Mouse (Mus musculus) forebrain, embryonic 15.5 days (tissue): Measurements from ENCODE around the gene Slc35e1. TPM values are rescaled to one million over a fixed set of nuclear protein-coding genes. Genes with fewer than 3 reads are reported as not detected.

ENCODE experiments used
- ATAC-seq: fragments of 200-750 bp; cut with Nextera tagmentation; replicated peaks from 2 replicates; pipeline ENCODE4 v1.8.0; 2017; ENCODE audit warnings: mild to moderate bottlenecking, moderate TSS enrichment, moderate library complexity
- H3K27ac ChIP-seq: fragments of 300-500 bp; sonication (generic); replicated peaks from 2 replicates; pipeline ENCODE4 v1.5.1; 2015; ENCODE audit warnings: mild to moderate bottlenecking, inconsistent platforms
- H3K27me3 ChIP-seq: fragments of 300-500 bp; sonication (generic); 2 replicates; pipeline ENCODE4 v1.6.1; 2015; ENCODE audit warnings: inconsistent platforms
- H3K36me3 ChIP-seq: fragments of 300-500 bp; sonication (generic); 2 replicates; pipeline ENCODE4 v1.6.1; 2015; ENCODE audit warnings: mild to moderate bottlenecking, inconsistent platforms
- H3K4me1 ChIP-seq: fragments of 300-500 bp; sonication (generic); 2 replicates; pipeline ENCODE4 v1.6.1; 2015; ENCODE audit warnings: inconsistent platforms
- H3K4me2 ChIP-seq: fragments of 300-500 bp; sonication (generic); replicated peaks from 2 replicates; pipeline ENCODE4 v1.6.1; 2015; ENCODE audit warnings: mild to moderate bottlenecking, inconsistent platforms
- H3K4me3 ChIP-seq: fragments of 300-500 bp; sonication (generic); 2 replicates; pipeline ENCODE4 v1.5.1; 2015; ENCODE audit warnings: mild to moderate bottlenecking, inconsistent platforms
- H3K9ac ChIP-seq: fragments of 300-500 bp; sonication (generic); replicated peaks from 2 replicates; pipeline ENCODE4 v1.6.1; 2015; ENCODE audit warnings: mild to moderate bottlenecking, inconsistent platforms
- H3K9me3 ChIP-seq: fragments of 300-500 bp; sonication (generic); 2 replicates; pipeline ENCODE4 v1.6.1; 2016; ENCODE audit warnings: inconsistent platforms
- WGBS: fragments of 180-500 bp; shearing (Covaris S2); methylation state at CpG from one replicate; pipeline ENCODE4 v1.1.7; 2015; ENCODE audit warnings: mixed read lengths; 5-methylcytosine and 5-hydroxymethylcytosine counted together
- polyA plus RNA-seq: library from polyadenylated mRNA; unstranded; fragments of >200 nt; fragmentation: Nextera tagmentation; extraction: Ambion mirVana; gene quantifications from 2 replicates; pipeline ENCODE4 v1.2.1, GENCODE M21; 2015

Gene Slc35e1
- polyA plus RNA-seq, 1 experiment from 2014 or later = 13.8 TPM

DNA sequence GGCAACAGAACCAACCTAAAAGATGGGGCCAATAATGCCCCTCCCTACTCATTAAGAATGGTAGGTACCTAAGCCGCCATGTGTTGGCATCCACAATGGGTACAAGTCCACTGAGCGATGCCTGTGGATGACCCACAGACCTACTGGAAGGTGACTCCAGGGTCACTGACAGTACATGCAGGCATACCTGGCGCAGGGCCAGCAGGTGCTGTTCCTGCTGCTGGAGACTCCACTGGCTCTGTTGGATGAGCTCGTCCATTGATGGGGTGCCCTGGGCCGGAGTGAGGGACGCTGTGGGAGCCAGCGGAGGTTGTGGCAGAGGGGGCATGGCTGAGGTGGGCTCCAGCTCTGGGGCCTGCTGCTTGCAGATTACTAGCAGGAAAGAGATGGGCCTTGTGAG is 21.7 kb downstream of the Slc35e1 start:
- Histone ChIP-seq H3K27ac (no peak overlapping the region), H3K4me2 (no peak overlapping the region), H3K36me3 (peaks cover 67% of the 10 kb centered on the region), H3K4me3 (no peak overlapping the region), H3K9me3 (no peaks in the 10 kb centered on the region), H3K4me1 (peaks cover 16% of the 10 kb centered on the region), H3K9ac (no peak overlapping the region), H3K27me3 (no peaks in the 10 kb centered on the region)
- ATAC-seq = no peak
- WGBS = 91% methylated on average over 7 of the region's 7 CpGs

DNA sequence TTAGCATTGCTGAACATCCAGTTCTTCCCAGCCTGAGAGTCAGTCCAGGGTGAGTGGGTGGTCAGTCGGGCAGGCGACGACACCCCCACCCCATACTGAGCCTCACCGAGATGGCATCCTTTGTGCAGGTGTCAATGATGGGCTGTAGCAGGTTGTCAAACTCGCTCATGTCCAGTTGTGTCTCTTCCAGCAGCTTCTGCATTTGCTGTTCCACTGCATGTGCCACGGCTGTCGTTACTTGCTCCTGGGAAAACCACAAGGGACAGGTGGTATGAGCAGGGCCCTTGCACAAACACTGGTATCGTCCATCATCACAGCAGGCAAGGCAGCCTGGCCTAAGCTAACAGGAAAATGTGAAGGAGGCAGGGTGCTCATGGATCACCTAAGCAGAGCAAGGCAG is 22.4 kb downstream of the Slc35e1 start:
- H3K9me3 ChIP-seq = no peaks in the 10 kb centered on the region
- no peak overlapping the region for H3K4me2 ChIP-seq
- no peak for ATAC-seq
- no peak overlapping the region for H3K9ac ChIP-seq
- H3K27ac ChIP-seq = no peak overlapping the region
- WGBS = 93% methylated on average over 8 of the region's 8 CpGs
- H3K4me3 ChIP-seq = no peak overlapping the region
- H3K4me1 ChIP-seq = peaks cover 14% of the 10 kb centered on the region
- H3K36me3 ChIP-seq = peaks cover 74% of the 10 kb centered on the region
- H3K27me3 ChIP-seq = no peaks in the 10 kb centered on the region

DNA sequence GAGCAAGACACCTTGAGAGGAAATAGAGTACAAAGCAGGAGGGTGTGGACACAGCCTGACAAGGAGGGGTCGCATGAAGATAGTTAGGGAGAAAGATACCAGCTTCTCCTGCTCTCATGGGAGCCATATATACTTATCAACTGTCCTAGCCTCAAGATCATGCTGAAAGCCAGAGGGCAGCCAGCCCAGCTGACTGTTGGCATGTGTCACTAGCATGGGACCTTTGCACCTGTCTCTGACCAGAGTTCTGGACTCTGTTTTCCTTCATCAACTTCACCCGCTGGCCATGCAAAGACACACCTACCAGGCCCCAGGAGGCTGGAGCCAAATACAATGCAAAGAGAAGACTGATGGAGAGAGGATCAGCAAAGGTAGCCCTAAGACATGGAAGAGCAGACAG is 23.2 kb downstream of the Slc35e1 start:
- H3K36me3 ChIP-seq = peaks cover 81% of the 10 kb centered on the region
- no peak for ATAC-seq
- peaks cover 12% of the 10 kb centered on the region for H3K4me1 ChIP-seq
- no peak overlapping the region for H3K27ac ChIP-seq
- WGBS = 93% methylated on average over 2 of the region's 2 CpGs
- no peaks in the 10 kb centered on the region for H3K27me3 ChIP-seq
- no peak overlapping the region for H3K9ac ChIP-seq
- H3K4me3 ChIP-seq = no peak overlapping the region
- no peak overlapping the region for H3K4me2 ChIP-seq
- H3K9me3 ChIP-seq = no peaks in the 10 kb centered on the region

DNA sequence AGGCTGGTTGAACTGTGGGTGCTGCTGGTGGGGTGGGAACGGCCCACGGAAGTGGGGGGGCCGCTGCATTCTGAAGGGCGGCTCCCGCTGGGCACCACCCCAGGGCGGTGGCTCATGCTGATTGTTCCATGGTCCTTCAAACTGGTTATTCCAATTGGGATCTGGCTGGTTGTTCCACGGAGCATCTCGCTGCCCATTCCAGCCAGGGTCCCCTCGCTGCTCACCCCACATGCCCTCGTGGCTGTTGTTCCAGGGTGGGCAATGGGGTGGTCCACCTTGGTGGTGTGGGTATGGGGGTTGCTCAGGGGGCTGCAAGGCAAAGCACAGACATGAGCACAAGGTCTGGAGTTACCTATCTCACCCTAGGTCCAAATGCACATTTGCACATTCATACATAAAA is 28.2 kb downstream of the Slc35e1 start:
- Histone ChIP-seq H3K9ac (no peak overlapping the region), H3K4me3 (no peak overlapping the region), H3K27me3 (no peaks in the 10 kb centered on the region), H3K4me2 (no peak overlapping the region), H3K4me1 (no peaks in the 10 kb centered on the region), H3K27ac (no peak overlapping the region), H3K36me3 (peaks cover 97% of the 10 kb centered on the region), H3K9me3 (no peaks in the 10 kb centered on the region)
- WGBS = 96% methylated on average over 10 of the region's 10 CpGs
- ATAC-seq = no peak

DNA sequence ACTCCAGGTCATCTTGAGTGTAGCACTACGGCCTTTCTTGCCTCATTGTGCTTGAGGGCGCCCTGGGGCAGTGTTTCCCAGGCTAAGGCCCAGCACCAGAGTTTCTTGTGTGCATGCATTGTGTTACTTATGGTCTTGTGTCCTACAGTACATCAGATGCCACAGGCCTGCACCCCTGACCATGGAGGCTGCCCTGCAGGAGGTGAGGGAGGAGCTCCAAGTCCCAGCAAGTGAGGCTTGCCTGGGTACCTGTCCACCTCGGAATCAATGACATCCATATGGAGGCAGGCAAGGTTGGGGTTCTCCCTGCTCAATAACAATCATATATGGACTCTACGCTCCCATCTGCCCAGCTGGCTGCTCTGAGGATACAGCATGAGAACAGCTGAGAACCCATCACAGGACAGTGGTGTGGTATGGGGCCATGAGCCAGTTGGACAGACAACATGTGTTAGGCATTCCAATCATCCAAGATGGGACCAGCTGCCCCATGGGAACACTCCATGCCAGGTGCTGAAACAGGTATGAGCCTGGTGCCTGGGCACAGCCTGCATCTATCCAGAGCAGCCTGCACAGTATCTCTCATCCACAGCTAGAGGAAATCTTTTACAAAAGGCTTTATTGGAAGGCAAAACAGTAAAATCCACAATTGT is 32.4 kb downstream of the Slc35e1 start:
- ATAC-seq = no peak
- WGBS = 92% methylated on average over 4 of the region's 4 CpGs

DNA sequence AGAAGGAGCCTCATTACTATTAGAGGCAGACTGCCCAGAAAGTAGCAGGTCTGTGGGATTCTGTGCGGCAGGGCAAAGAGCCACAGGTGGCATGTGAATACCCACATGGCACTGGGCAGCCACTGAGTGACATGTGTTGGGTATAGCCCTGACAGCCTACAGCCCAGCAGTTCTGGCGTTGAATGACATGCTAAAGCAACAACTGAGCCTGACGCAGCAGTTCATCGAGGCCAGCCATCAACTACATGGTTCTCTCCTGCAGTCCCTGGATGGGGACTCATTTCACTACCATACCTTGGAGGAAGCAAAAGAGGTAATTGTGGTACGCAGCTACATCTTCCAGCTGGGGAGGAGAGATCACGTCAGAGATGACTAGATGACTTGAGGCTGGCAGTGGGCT is 34.0 kb downstream of the Slc35e1 start:
- Histone ChIP-seq H3K4me2 (no peak overlapping the region), H3K9me3 (no peaks in the 10 kb centered on the region), H3K4me3 (no peak overlapping the region), H3K36me3 (peaks cover 75% of the 10 kb centered on the region), H3K27me3 (no peaks in the 10 kb centered on the region), H3K9ac (no peak overlapping the region), H3K27ac (no peak overlapping the region), H3K4me1 (no peaks in the 10 kb centered on the region)
- WGBS = 92% methylated on average over 6 of the region's 6 CpGs
- ATAC-seq = no peak

More for the DNA sequence above, 32.4 kb downstream of the Slc35e1 start:
- no peaks in the 10 kb centered on the region for H3K4me1 ChIP-seq
- H3K27me3 ChIP-seq = no peaks in the 10 kb centered on the region
- no peak overlapping the region for H3K4me3 ChIP-seq
- H3K4me2 ChIP-seq = no peak overlapping the region
- peaks cover 76% of the 10 kb centered on the region for H3K36me3 ChIP-seq
- no peak overlapping the region for H3K27ac ChIP-seq
- H3K9ac ChIP-seq = no peak overlapping the region
- no peaks in the 10 kb centered on the region for H3K9me3 ChIP-seq

DNA sequence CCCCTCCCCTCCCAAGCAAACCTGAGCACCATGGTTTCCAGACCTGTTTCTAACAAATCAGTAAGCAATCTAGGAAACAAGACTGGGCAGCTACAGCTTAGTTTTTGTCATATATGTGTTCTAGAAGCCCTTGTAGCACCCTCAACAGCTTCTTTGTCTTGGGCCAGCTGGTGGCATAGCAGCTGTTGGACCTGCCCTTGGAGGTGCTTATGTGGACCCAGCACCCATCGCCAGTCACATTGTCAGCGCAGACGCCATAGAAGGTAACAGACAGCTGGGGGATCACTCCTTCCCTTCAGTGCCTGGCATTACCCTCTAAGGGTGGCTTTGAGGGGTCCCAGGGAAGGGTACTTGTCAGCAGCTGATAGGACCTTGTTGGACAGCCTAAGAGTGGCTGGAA is 34.6 kb downstream of the Slc35e1 start:
- ATAC-seq = no peak
- no peaks in the 10 kb centered on the region for H3K27me3 ChIP-seq
- H3K9me3 ChIP-seq = no peaks in the 10 kb centered on the region
- H3K4me1 ChIP-seq = no peaks in the 10 kb centered on the region
- no peak overlapping the region for H3K27ac ChIP-seq
- peaks cover 75% of the 10 kb centered on the region for H3K36me3 ChIP-seq
- 96% methylated on average over 3 of the region's 3 CpGs for WGBS
- H3K4me3 ChIP-seq = no peak overlapping the region
- H3K4me2 ChIP-seq = no peak overlapping the region
- no peak overlapping the region for H3K9ac ChIP-seq

DNA sequence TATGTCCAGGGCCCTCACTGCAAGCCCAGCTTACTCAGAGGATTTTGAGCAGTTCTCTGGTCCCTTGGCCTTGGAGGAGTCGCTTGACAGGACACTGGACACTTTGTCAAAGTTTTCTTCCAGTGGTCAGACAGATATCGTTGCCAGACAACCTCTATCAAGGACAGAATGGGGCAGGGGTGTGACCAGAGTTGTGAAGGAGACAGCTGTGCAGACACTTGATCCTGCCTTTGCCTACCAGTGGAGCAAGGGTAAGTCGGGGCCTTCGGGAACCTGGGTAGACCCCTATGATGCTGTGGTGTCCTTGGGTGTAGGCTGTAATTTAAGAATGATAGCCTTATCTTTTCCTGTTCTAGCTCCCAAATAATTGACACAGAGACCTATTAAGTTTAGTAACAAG is 37.1 kb downstream of the Slc35e1 start:
- Histone ChIP-seq H3K9ac (no peak overlapping the region), H3K4me1 (no peaks in the 10 kb centered on the region), H3K9me3 (no peaks in the 10 kb centered on the region), H3K27ac (no peak overlapping the region), H3K4me3 (no peak overlapping the region), H3K4me2 (no peak overlapping the region), H3K27me3 (no peaks in the 10 kb centered on the region), H3K36me3 (peaks cover 71% of the 10 kb centered on the region)
- 92% methylated on average over 4 of the region's 4 CpGs for WGBS
- ATAC-seq = no peak

DNA sequence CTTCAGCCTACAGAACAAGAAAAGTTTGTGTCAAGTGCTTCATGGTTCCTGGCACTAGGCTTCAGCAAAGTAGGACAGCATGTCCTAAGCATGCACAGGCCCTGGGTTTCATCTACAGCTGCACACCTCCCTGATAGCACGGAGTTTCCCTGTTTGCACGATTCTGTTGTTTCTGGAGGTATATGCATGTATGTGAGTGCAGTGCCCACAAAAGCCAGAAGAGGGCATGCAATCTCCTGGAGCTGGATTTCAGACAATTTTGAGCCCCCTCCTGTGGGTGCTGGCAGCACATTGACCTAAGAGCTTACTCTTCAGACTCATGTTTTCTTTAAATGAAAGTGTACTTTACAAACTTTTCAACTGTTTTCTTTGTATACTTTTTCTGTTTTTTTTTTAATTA is 38.5 kb downstream of the Slc35e1 start:
- WGBS = 98% methylated on average over 2 of the region's 2 CpGs
- Histone ChIP-seq H3K9me3 (no peaks in the 10 kb centered on the region), H3K9ac (no peak overlapping the region), H3K4me2 (no peak overlapping the region), H3K4me1 (no peaks in the 10 kb centered on the region), H3K4me3 (no peak overlapping the region), H3K27me3 (no peaks in the 10 kb centered on the region), H3K36me3 (peaks cover 70% of the 10 kb centered on the region), H3K27ac (no peak overlapping the region)
- ATAC-seq = no peak

DNA sequence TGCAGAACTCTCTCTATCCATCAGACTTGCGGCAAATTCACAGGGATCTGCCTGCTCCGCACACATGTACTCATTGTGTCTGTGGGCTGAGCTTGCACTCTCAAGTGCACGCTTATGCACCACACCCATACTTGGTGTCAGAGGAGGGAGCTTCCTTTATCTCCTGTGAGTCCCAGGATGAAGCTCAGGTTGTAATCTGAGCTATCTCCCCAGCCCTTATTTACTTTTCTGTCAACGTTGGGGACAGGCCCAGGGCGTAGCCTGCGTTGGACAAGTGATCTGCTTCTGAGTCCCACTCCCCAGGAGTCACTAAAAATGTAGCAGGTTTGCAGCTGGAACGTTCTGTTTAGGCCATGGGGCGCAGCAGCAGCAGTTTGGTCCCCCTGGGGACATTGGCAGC is 40.9 kb downstream of the Slc35e1 start:
- H3K27me3 ChIP-seq = no peaks in the 10 kb centered on the region
- H3K4me1 ChIP-seq = peaks cover 9% of the 10 kb centered on the region
- no peaks in the 10 kb centered on the region for H3K9me3 ChIP-seq
- no peak overlapping the region for H3K9ac ChIP-seq
- H3K4me3 ChIP-seq = no peak overlapping the region
- no peak overlapping the region for H3K4me2 ChIP-seq
- no peak overlapping the region for H3K27ac ChIP-seq
- peaks cover 69% of the 10 kb centered on the region for H3K36me3 ChIP-seq
- 94% methylated on average over 8 of the region's 8 CpGs for WGBS
- no peak for ATAC-seq

DNA sequence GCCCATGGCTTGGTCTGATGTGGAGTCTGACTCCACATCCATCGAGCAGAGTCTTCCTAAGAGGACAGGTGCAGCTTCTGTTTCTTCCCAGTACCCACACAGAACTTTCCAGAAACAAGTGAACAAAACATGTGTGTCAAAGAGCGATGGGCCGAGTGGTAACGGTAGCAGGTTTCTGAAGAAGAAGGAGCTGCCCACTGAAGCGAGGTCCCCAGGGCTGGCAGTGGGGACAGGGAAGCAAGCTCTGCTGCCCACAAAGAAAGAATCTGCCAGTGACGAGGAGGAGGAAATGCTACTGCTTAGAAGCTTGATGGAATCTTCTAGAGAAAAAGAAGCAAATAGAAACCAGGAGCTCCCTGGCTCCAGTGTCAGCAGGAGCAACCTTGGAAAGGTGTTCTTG is 47.3 kb downstream of the Slc35e1 start:
- WGBS = 94% methylated on average over 6 of the region's 6 CpGs
- Histone ChIP-seq H3K4me2 (no peak overlapping the region), H3K27me3 (no peaks in the 10 kb centered on the region), H3K4me3 (no peak overlapping the region), H3K9ac (no peak overlapping the region), H3K4me1 (peaks cover 34% of the 10 kb centered on the region), H3K27ac (no peak overlapping the region), H3K9me3 (no peaks in the 10 kb centered on the region), H3K36me3 (peaks cover 18% of the 10 kb centered on the region)
- ATAC-seq = no peak

DNA sequence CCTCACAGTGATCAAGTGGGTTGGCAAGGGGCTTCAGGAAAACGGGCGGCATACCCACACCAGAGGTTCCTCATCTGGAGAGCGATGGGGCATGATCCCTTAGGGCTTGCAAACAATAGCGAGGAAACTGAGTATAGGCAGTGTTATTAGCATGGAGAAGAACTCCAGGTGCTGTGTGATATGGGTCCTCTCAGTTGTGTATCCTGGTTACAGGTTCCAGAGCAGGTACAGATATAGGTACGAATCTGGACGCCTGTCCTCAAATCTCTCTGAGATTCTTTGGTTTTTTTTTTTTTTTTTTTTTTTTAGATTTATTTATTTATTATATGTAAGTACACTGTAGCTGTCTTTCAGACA is 48.4 kb downstream of the Slc35e1 start:
- Histone ChIP-seq H3K36me3 (peaks cover 9% of the 10 kb centered on the region; the same call in 1 of the 2 replicates), H3K4me2 (peak overlapping the region; percentile 69), H3K27me3 (no peaks in the 10 kb centered on the region), H3K9me3 (no peaks in the 10 kb centered on the region), H3K4me1 (peaks cover 34% of the 10 kb centered on the region), H3K4me3 (peak overlapping the region; percentile 45), H3K27ac (peak overlapping the region; percentile 57), H3K9ac (peak overlapping the region; percentile 61)
- ATAC-seq = peak; percentile 68
- WGBS = 46% methylated on average over 6 of the region's 6 CpGs

DNA sequence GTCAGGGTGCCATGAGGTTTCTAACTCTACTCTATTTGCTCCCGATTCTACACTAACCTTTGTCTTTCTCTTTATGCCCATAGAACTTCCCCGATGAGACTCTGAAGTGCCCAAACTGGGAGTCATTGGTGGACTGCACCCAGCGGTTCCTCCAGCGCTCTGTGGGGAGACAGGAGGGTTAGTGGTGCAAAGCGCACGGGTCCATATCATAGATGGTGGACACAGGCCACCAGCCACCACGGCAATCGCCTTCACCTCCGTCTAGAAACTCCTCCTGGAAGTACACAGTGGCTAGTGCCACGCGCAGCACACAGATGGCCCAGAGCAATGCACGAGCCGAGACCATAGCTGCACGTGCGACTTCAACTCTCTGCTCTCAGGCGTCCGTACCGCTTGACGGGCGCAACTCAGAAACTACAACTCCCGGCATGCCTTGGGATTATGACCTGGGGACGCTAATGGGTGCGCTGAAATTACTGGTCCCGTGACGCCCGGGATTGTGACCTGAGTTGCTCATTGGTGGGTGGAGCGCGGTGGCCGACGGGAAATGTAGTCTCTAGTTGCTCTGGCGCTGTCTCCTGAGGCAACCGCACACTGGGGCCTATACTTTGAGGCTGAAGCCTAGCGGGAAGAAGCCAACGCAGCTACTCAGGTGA is 48.9 kb downstream of the Slc35e1 start, which contains the start of the genes Calr3 and 1700030K09Rik:
Gene Calr3, minus strand, starts transcription at position 533 of the 656 bp plus-strand sequence.
Gene 1700030K09Rik, plus strand, starts transcription at position 543 of the 656 bp plus-strand sequence.
- 6% methylated on average over 34 of the region's 34 CpGs for WGBS
- no peaks in the 10 kb centered on the region for H3K9me3 ChIP-seq
- peak within 1 kb of the TSS; percentile 69 for H3K4me2 ChIP-seq
- H3K27me3 ChIP-seq = no peaks in the 10 kb centered on the region
- peak within 1 kb of the TSS; percentile 57 for H3K27ac ChIP-seq
- H3K4me3 ChIP-seq = peak within 1 kb of the TSS; percentile 45
- ATAC-seq = peak; percentile 100
- H3K9ac ChIP-seq = peak within 1 kb of the TSS; percentile 61
- H3K36me3 ChIP-seq = peaks cover 5% of the 10 kb centered on the region; the same call in 1 of the 2 replicates
- peaks cover 34% of the 10 kb centered on the region for H3K4me1 ChIP-seq
